Mouse (Mus musculus) heart, adult 2 months (tissue): Measurements from ENCODE around the gene Rapgef1.

Experiments
- CTCF ChIP-seq: fragments of 200-600 bp; IDR thresholded peaks from 2 replicates; pipeline ENCODE4 v1.8.1; 2022; ENCODE audit warnings: antibody characterized with exemption, mild to moderate bottlenecking, moderate library complexity
- POLR2A ChIP-seq: fragments of 200-500 bp; IDR thresholded peaks from 2 replicates; pipeline ENCODE4 v1.6.1; 2011; ENCODE audit warnings: mild to moderate bottlenecking, low read depth, low read length, control low read depth; ENCODE audit not compliant: insufficient read depth

- TF ChIP-seq CTCF (no peak), POLR2A (no peak)
Observed at GRCm38 (mm10) chr2:29767976-29768709, 148.6 kb downstream of the Rapgef1 start.
